Mouse (Mus musculus): ENCODE results near the gene Ddb2. TPM values are rescaled to one million over a fixed set of nuclear protein-coding genes. Genes with fewer than 3 reads are reported as not detected.

Gene Ddb2
- polyA plus RNA-seq, 1 experiment from 2014 or later = 17.5 TPM

Other genes starting within 250 kb of the Ddb2 start
- 6.6 and 8.3 TPM in 2 replicates for gene Rapsn, start 201.4 kb downstream of the Ddb2 start, polyA plus RNA-seq (2016; fragmentation: Nextera tagmentation; extraction: Ambion mirVana)
- gene Psmc3, start 183.0 kb downstream of the Ddb2 start, polyA plus RNA-seq (2016; fragmentation: Nextera tagmentation; extraction: Ambion mirVana) = 307 and 326 TPM in 2 replicates
- 41.9 and 44.9 TPM in 2 replicates for gene Slc39a13, start 166.6 kb downstream of the Ddb2 start, polyA plus RNA-seq (2016; fragmentation: Nextera tagmentation; extraction: Ambion mirVana)
- gene Spi1, start 154.6 kb downstream of the Ddb2 start, polyA plus RNA-seq (2016; fragmentation: Nextera tagmentation; extraction: Ambion mirVana) = 4.0 and 4.9 TPM in 2 replicates
- 0.09 and 0.31 TPM in 2 replicates for gene Mybpc3, start 118.8 kb downstream of the Ddb2 start, polyA plus RNA-seq (2016; fragmentation: Nextera tagmentation; extraction: Ambion mirVana)
- gene Madd, start 53.1 kb downstream of the Ddb2 start, polyA plus RNA-seq (2016; fragmentation: Nextera tagmentation; extraction: Ambion mirVana) = 17.5 and 18.1 TPM in 2 replicates
- gene Nr1h3, start 34.1 kb downstream of the Ddb2 start, polyA plus RNA-seq (2016; fragmentation: Nextera tagmentation; extraction: Ambion mirVana) = 1.1 and 1.3 TPM in 2 replicates
- gene Acp2, start 34.1 kb downstream of the Ddb2 start, polyA plus RNA-seq (2016; fragmentation: Nextera tagmentation; extraction: Ambion mirVana) = 32.0 and 32.6 TPM in 2 replicates
- 39.9 and 40.9 TPM in 2 replicates for gene Pacsin3, start 19.0 kb upstream of the Ddb2 start, polyA plus RNA-seq (2016; fragmentation: Nextera tagmentation; extraction: Ambion mirVana)
- gene Arfgap2, start 28.0 kb upstream of the Ddb2 start, polyA plus RNA-seq (2016; fragmentation: Nextera tagmentation; extraction: Ambion mirVana) = 93.0 and 95.9 TPM in 2 replicates
- 71.3 and 80.1 TPM in 2 replicates for gene 1110051M20Rik, start 207.7 kb upstream of the Ddb2 start, polyA plus RNA-seq (2016; fragmentation: Nextera tagmentation; extraction: Ambion mirVana)
- gene Lrp4, start 220.5 kb upstream of the Ddb2 start, polyA plus RNA-seq (2016; fragmentation: Nextera tagmentation; extraction: Ambion mirVana) = 7.9 and 8.2 TPM in 2 replicates

Measured in embryonic facial prominence, embryonic 12.5 days (tissue).